Mouse (Mus musculus): ENCODE data around the gene Rassf10. TPM values are rescaled to one million over a fixed set of nuclear protein-coding genes. Genes with fewer than 3 reads are reported as not detected.

Gene Rassf10
- total RNA-seq, 2 experiments from 2014 or later: 2.5 to 2.9 TPM

DNA sequence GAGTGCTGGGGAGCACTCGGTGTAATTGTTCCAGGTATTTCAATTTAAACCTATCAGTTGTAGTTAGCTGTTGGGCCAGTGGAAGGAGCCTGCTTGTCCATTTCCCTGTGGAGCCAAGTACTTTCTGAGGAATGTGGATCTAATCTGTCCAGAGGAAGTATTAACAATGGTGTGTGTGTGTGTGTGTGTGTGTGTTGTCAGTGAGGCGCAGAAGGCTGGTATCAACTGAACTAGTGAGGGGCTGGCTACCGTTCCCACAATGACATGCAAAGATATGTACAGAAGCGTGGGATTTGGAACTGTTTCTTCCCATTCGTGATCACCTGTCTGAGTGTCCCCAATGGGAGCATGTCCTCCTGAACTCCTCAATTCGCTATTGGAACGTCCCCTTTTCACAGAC lies 3.2 kb downstream of the Rassf10 start:
- intact Hi-C loops (cut with DNase I): no loop called here
- no peak for DNase-seq

- intact Hi-C loops (cut with DNase I): no loop called here
- DNase-seq: no peak
Measured at GRCm38 (mm10) chr7:112957630-112958029, 3.9 kb downstream of the Rassf10 start.

DNA sequence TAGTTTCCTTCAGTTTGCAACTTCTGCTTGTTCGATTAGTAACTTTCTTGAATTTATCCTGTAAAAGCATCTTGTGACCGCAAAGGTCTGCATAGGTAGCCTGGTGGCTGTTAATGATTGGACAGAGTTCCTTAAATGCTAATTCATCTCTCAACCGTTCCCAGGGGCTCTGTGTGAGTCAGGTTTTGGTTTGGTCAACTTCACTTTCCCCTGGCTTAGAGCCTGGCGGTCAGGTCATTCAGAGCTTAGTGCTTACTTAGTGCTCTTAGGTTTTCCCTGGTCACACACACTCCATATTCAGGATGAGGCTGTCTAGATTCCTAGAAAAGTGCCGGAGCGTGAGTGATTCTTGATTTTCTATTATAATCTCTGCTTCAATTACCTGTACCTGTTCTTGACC lies 12.6 kb downstream of the Rassf10 start:
- intact Hi-C loops (cut with DNase I): no loop called here
- no peak for DNase-seq

- no peak for DNase-seq
- intact Hi-C loops (cut with DNase I): no loop called here
Measured at GRCm38 (mm10) chr7:112966786-112967185, 13.0 kb downstream of the Rassf10 start.

DNA sequence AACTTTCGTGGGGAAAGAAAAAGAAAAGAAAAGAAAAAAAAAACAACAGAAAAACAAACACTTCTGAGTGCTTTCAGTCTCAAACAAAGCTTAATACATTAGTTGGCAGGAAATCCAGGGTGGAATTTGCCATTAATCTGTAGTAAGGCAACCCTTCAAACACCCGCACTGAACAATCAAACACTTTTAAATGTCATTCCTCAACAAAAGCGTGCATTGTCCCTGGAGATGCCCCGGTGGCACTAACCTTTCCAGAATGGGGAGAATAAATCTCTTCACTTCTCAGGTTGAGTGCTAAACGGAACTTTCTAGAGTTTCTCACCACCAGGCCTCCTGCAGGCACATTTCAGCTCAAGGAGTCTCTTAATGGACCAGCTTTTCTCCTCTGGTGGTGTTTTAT lies 29.6 kb downstream of the Rassf10 start:
- no peak for DNase-seq
- intact Hi-C loops (cut with DNase I): no loop called here

DNA sequence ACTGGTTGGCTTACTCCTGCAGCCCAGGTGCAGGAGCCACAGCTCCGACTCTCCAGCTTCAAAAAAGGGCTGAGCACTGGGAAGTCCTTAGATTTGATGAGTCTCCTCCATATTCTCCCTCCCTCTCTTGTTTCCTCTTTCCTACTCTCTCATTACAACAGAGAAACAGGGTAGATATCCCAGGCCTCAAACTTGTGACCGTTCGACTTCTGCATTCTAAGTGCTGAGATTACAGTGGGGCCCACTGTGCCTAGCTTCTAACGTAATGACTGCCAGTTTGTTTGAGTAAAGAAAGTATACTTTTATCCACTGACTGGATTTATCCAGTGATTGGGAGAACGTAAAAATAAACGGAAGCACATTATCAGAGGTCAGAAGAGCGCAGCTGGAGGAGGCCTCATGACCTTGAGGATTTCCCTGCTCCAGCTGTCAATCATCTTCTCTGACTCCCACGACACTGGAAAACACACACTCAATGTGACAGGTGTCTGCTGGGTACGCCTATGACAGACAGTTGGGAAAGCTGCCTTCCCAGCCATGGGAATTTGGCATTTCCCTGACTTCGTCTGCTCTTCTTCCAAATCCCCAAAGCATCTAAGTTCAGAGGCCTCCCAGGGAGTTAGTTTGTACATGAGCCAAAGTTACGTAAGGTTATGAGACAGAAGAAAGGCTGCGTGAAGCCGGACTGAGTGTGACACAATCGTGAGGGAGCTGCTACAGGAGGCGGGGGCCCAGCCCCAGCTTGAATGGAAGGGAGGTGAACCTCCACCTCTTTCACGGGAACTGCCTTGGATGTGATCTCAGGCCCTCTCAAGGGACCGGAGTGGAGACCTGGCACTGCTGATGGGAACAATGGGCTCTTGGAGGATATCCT lies 31.2 kb downstream of the Rassf10 start:
- intact Hi-C loops (cut with DNase I): no loop called here
- no peak for DNase-seq

- no peak for DNase-seq
- intact Hi-C loops (cut with DNase I): no loop called here
Measured at GRCm38 (mm10) chr7:112985578-112985949, 31.8 kb downstream of the Rassf10 start.

DNA sequence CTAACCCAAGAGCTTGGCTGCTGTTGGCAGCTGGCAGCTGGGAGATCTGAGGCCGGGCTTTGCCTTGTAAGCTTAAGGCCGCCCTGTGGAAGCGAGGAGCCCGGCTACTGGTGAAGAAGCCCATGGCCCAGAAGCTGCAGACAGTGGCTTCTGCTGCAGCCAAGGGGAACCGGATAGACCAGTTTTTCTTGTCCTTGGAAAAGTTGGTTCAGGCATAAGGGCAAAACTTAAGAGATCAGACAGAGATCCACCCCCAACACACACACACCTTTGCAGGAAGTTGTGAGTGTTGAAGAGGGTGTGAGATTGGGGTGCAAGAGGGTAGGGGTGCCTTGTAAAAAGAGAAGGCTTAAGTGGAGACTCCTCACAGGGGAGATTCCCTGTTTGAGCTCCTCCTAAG lies 39.2 kb downstream of the Rassf10 start:
- DNase-seq: no peak
- intact Hi-C loops (cut with DNase I): no loop called here

- intact Hi-C loops (cut with DNase I): no loop called here
- DNase-seq: no peak
Measured at GRCm38 (mm10) chr7:113003565-113004255, 49.9 kb downstream of the Rassf10 start.

DNA sequence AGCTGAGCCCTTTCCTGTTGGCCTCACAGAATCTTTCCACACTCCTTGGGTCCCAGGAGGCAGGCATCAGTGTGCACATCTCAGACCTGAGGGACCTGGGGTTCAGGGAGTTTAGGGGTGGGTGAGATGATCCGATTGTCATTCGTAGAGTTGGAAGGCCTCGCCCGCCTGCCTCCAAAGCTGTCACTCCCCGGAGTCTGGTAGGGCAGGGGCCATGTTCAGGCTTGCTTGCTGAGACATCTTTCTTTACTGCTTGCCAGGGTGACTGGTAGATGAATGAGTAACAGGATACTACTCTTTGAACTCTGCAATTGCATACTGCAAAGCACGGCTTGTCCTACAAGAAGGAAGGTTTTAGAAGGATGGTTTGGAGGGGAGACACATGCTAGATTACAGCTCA lies 52.0 kb downstream of the Rassf10 start:
- intact Hi-C loops (cut with DNase I): no loop called here
- no peak for DNase-seq
